Mouse (Mus musculus) lung, adult 2 months (tissue): Measurements from ENCODE around the gene Cyp27a1. TPM values are rescaled to one million over a fixed set of nuclear protein-coding genes. Genes with fewer than 3 reads are reported as not detected.

Experiments
- DNase-seq: peaks from one replicate; pipeline ENCODE4 v3.0.0; 2022
- H3K4me1 ChIP-seq: fragments of 200-500 bp; 2 replicates; pipeline ENCODE4 v1.6.1; 2011; ENCODE audit warnings: low read length; ENCODE audit not compliant: control insufficient read depth, insufficient read depth
- H3K4me3 ChIP-seq: fragments of 200-500 bp; replicated peaks from 2 replicates; pipeline ENCODE3; 2011; ENCODE audit warnings: low read depth, mild to moderate bottlenecking, control low read depth, low read length; ENCODE audit errors: extremely low read depth
- CTCF ChIP-seq: fragments of 200-500 bp; IDR thresholded peaks from 2 replicates; pipeline ENCODE4 v1.5.1; 2011; ENCODE audit warnings: mild to moderate bottlenecking, low read length, control low read depth; ENCODE audit not compliant: insufficient read depth
- POLR2A ChIP-seq: fragments of 200-500 bp; IDR thresholded peaks from 2 replicates; pipeline ENCODE4 v1.6.1; 2011; ENCODE audit warnings: low read depth, mild to moderate bottlenecking, control low read depth, low read length, borderline replicate concordance; ENCODE audit errors: extremely low read depth
- WGBS: fragments of 180-500 bp; shearing (Covaris S2); methylation state at CpG from one replicate; pipeline ENCODE4 v1.1.7; 2018; 5-methylcytosine and 5-hydroxymethylcytosine counted together
- polyA plus RNA-seq: library from polyadenylated mRNA; depleted of rRNA; stranded (reverse); fragments of >200 nt; gene quantifications from 2 replicates; pipeline ENCODE4 v1.2.3, GENCODE M21; 2012; rRNA removed

Gene Cyp27a1
- 16.9 and 25.4 TPM in 2 replicates for polyA plus RNA-seq

GRCm38 (mm10) chr1:74713099-74713858 is at the start of gene Cyp27a1:
Cyp27a1 (plus strand) TSS chr1:74713574.
- WGBS = 5% methylated on average over 35 of the region's 35 CpGs
- peak; percentile 53 for DNase-seq

GRCm38 (mm10) chr1:74665153-74665552 is 48.2 kb upstream of the Cyp27a1 start:
- H3K4me1 ChIP-seq = peaks cover 6% of the 10 kb centered on the region
- TF ChIP-seq CTCF (no peak), POLR2A (no peak)
- WGBS = 44% methylated on average over 6 of the region's 6 CpGs
- no peak overlapping the region for H3K4me3 ChIP-seq
- no peak for DNase-seq

More at GRCm38 (mm10) chr1:74713099-74713858, at the start of gene Cyp27a1:
- TF ChIP-seq CTCF (no peak), POLR2A (peak; percentile 76; the same call in 1 of the 2 replicates)
- Histone ChIP-seq H3K4me1 (no peaks in the 10 kb centered on the region), H3K4me3 (peak within 1 kb of the TSS; percentile 38)

DNA sequence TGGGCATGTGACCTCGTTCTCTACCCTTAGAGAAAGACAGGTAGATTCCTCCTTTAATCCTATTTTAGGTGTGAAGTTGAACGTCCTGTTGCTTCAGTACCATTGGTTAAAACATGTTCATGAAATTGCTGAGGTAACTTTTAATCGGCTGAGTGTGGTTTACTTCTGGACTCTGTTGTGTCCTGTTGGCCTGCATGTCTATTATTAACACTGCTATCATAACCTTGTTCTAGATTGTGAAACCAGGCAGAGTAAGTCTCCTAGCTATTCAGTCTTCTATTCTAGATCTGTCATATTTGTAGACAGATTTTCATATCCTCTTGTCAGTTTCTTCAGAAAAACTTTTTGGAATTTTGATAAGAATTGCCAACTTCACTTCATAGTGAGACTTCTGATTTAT is 45.0 kb upstream of the Cyp27a1 start:
- DNase-seq = no peak
- WGBS = 78% methylated on average over 3 of the region's 3 CpGs
- no peak for TF ChIP-seq CTCF
- no peak for TF ChIP-seq POLR2A
- no peaks in the 10 kb centered on the region; the same call in 1 of the 2 replicates for H3K4me1 ChIP-seq
- H3K4me3 ChIP-seq = no peak overlapping the region

GRCm38 (mm10) chr1:74672731-74673130 is 40.6 kb upstream of the Cyp27a1 start:
- DNase-seq = no peak
- WGBS = 46% methylated on average over 7 of the region's 7 CpGs
- TF ChIP-seq POLR2A = no peak
- no peak for TF ChIP-seq CTCF
- no peaks in the 10 kb centered on the region for H3K4me1 ChIP-seq
- H3K4me3 ChIP-seq = no peak overlapping the region

DNA sequence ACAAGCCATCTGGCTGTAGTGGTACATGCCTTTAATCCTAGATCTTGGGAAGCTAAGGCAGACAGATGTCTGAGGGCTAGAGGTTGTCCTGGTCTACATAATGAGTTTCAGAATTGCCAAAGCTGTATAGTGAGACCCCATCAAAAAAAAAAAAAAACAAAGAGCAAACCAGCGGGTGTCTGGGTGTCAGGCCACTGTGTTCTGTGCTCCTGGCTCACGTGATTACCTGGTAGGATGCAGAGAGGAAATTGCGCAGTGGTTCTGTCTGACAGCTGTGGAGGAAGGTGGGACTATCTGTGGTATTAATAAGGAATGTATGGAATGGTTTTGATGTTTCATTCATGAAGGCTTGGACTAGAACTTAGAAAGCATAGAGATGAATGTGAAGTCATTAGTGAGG is 36.5 kb upstream of the Cyp27a1 start:
- WGBS = 96% methylated on average over 3 of the region's 3 CpGs
- no peaks in the 10 kb centered on the region for H3K4me1 ChIP-seq
- TF ChIP-seq CTCF (no peak), POLR2A (no peak)
- H3K4me3 ChIP-seq = no peak overlapping the region
- DNase-seq = no peak

DNA sequence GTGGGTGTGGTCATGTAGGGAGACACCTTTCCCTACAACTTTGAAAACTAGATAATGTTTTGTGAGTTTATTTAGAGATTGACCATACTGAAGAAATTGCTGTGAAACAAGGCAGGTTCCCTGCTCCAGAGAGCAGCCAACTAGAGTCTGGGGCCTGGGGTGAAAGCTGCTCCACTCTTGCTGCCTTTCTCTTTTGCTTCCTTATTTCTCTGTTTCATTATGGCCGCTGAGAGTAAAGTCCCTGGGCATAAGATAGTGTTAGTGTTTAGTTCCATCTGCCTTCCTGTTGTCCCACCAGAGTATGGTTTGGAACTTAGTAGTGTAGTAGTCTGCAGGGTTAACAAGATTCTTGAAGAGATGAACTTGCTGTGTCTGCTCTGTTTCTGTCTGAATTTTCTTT is 35.5 kb upstream of the Cyp27a1 start:
- Histone ChIP-seq H3K4me3 (no peak overlapping the region), H3K4me1 (no peaks in the 10 kb centered on the region)
- WGBS = 62% methylated on average over 1 of the region's 1 CpGs
- no peak for DNase-seq
- no peak for TF ChIP-seq CTCF
- no peak for TF ChIP-seq POLR2A

- Histone ChIP-seq H3K4me1 (no peaks in the 10 kb centered on the region), H3K4me3 (no peak overlapping the region)
- WGBS = 69% methylated on average over 7 of the region's 7 CpGs
- DNase-seq = no peak
- TF ChIP-seq CTCF (no peak), POLR2A (no peak)
These were observed 26.2 kb upstream of the Cyp27a1 start for GRCm38 (mm10) chr1:74687131-74687530.

DNA sequence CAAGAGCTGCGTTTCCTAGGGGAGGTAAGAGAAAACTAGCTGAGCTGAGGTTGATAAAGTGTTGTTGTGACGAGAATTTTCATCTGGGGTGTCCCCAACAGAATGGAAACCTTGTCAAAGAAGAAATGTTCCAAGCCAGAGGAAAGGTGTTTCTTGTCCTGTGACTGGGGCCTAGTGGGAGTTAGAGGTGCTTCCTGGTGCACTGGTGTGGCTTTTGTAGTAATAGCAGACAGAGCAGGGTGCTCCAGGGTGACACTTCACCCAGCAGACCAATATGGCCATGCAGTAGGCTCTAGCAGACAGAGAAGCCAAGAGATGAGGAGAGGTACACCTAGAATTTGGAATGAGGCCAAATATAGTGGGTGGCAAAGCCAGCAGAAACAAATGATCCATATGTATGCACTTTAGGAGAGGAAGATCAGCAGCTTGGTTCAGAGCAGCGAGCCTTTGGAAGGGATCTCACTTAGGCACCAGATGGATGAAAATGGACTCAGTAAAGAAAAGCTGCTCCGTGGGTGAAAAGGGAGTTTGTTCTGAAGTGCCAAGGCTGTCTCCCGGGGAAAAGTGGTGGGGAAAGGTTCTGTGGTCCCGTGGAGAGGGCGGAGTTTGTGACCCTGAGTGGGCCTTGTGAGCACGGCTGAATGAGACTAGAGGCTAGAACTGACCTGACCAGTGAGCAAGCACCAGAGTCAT is 19.3 kb upstream of the Cyp27a1 start:
- DNase-seq = no peak
- TF ChIP-seq POLR2A (no peak), CTCF (no peak)
- WGBS = 86% methylated on average over 8 of the region's 8 CpGs

DNA sequence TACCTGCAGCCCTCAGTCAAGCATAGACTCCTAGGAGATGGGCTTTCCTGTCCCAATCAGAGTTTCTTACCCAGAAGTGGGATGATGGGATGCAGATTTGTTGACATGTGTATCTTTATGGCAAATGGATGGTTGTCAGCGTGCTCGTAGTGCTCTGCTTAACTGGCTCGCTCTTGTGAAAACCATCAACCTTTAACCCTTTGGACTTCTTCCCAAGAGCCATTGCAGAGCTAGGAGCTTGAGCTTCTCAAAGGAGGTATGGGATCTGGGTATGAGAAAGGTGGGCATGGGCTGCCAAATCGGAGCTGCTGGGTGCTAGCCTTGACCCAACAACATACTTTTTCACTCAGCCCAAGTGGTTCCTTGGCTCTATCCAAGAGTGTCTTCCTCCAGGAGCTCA is 17.5 kb upstream of the Cyp27a1 start:
- TF ChIP-seq CTCF (no peak), POLR2A (no peak)
- Histone ChIP-seq H3K4me3 (no peak overlapping the region), H3K4me1 (no peaks in the 10 kb centered on the region; the same call in 1 of the 2 replicates)
- DNase-seq = no peak
- WGBS = 89% methylated on average over 4 of the region's 4 CpGs

More for the DNA sequence above, 19.3 kb upstream of the Cyp27a1 start:
- H3K4me1 ChIP-seq = no peaks in the 10 kb centered on the region; the same call in 1 of the 2 replicates
- no peak overlapping the region for H3K4me3 ChIP-seq
